Mouse (Mus musculus): ENCODE measurements around the gene Fgfr2.
A peak's percentile ranks its signal among the peaks of the same experiment; 100 is the strongest.
"Not testable (repeated sequence)": the region's sequence is repeated elsewhere in the genome, so short reads cannot be mapped to it uniquely, and the experiment has no call there.

Fgfr2 gene

DNA sequence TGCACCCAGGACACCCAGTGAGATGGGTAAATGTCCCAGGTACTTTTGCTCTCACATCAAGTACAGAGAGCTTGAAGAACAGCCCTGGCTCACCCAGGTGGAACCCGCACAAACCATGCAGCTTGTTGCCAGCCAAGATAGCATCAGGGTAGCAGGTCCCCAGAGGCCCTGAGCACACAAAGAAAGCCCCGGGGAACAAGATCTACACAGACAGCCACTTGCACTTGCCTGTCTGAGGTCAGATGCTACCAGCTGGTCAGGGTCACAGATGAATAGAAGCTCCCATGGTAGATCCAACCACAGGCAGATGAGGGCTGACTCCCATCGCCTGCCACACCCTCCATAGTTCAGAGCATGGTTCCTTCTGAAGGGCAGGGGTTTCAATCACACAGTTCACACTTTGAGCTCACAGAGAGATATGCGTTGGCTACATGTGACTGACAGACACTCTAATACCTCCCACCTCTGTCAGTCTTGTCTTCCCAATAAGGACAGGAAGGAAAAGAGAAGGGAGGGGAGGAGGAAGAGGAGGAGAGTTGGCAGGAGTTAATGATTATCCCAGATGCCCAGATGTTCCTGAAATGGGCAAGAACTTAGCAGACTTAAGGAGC is 642.3 kb downstream of the Fgfr2 start:
- DNase-seq: no peak

DNA sequence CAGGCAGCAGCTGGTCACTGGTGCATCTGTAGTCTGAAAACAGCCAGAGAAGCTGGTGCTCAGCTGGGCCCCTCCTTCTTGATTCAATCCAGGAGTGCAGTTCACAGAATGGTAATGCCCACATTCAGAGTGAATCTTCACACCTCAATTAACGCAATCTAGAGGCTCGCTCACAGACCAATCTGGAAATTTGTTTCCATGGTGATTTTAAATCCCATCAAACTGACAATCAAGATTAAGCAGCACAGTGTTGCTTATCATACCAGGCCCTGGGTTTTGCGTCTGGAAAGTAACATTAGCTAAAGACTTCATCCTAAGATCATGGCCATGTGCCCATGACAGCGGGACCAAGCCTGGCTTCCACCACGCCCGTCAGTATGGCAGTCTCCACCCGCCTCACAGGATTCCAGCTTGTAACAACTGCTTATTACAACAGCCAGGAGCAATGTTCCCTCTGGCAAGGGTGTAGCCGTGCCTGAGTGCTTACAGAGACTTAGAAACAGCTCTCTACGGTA is 644.8 kb downstream of the Fgfr2 start:
- peak; percentile 51 to 56 for DNase-seq

DNA sequence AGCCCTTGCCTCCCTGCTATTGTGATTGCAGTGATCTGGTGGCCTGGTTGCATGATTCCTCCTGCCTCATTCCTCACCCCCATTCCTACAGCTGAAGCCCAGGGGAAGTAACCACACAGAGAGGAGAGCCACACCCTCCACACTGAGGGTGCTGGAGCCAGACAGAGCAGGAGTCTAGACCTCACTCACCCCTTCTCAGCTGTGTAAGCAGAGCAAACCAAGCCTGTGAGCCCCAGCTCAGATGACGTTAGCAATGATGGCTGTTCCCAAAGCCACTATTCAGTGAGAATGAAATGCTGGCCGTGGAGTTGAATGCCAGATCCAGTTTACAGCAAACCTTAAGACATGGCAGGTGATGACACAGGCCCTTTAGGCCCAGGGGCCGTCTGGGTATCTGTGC is 645.4 kb downstream of the Fgfr2 start:
- no peak for DNase-seq

DNA sequence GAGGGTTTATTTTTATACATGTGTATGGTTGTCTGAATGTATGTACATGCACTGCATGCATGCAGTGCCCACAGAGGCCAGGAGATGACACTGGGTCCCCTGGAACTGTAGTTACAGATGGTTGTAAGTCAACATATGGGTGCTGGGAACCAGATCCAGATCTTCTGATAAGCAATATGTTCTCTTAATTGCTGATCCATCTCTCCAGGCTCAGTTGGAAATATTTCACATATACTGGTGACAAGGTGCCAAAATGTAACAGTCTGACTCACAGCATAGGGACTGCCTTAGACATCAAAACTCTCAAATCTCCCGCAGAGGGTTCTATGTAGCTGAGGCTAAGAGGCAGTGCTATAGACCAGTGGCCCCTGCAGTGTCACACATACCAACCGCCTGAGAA is 646.7 kb downstream of the Fgfr2 start:
- DNase-seq: no peak

DNA sequence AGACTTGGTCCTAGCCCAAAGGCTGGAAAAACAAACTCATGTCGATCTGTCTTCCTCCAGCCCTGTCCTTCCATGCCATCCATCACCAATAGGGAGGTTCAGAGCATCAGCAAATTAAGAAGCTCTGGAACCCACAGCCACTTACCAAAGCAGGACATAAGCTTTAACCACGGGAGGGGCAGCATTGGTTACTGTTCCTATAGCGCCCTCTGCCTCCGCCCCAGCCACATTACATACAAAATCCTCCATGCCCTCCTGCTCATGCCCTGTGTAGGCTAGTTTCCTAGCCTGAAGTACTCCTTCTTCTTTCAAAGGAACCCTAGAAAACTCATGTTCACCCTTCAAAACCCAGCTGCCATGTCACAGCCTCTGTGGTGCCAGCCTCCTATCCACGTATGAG is 648.1 kb downstream of the Fgfr2 start:
- peak; percentile 74 to 79 for DNase-seq

DNA sequence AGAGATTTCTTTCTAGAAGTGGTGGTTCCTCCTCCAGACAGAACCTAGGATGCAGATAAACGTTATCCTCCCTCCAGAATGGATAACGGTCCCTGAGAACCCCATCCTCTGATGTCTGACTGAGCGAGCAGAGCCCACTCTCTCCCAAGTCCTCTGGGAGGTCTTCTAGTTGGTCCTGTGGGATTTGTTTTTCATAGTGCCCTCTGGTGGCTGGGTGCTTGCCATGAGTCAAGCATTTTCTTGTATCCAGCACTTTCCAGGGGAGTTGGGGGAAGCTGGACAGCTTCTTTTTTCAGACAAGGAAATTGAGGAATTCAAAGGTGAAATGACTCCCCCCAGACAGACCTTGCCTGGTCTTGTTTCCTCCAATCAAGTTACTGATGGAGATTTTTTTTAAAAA is 651.8 kb downstream of the Fgfr2 start:
- DNase-seq: peak; percentile 38 to 50

DNA sequence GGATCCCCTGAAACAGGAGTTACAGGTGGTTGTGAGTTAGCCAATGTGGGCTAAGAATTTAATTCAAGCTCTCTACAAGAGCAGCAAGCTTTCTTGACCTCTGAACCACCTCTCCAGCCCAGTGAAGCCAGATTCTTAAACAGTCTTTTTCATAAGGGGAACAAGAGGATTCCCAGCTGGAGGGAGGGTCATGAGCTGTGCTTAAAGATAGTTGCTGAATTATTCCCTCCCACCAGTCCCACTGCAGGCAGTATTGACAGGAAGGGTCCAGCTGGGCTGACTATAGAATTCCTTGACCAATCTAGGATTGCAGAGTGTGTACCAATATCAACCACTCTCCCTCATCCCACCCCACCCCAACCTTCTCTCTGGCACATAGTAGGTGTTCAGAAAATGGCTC is 654.8 kb downstream of the Fgfr2 start:
- no peak for DNase-seq

DNA sequence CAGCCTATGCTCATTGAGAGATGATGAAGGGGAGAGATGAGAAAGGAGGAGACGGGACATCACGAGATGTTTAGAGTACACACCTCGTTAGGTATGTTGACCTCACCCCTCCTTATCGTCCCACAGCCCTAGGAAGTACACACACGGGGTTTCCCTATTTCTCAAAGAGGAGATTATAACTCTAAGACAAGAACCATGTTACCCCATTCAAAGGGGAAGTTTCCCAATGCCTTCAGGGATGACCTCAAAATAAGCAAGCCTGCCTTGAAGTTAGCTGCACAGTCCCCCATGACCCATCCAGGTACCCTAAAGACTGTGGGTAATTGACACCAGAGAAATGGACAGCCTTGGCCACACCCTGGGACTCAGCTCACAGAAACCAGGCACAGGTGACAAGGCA is 657.3 kb downstream of the Fgfr2 start:
- DNase-seq: no peak

DNA sequence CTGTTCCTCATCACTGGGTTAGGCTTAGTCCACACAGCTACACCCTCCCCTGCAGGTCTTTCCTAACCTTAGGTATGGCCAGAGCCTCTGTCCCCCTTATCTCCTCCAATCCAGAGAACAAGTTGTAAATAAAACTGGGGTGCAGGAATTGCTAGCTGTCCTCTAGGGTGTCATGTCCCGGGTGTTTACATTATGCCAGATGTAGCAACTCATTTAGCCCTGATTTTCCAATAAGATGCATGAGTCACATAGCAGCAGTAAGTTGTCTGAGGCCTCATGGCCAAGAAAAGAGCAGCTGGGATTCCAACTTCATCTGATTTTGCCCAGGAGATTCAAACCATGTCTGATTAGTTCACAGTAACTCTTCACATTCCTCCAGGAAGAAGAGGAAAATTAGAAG is 658.3 kb downstream of the Fgfr2 start:
- no peak for DNase-seq

DNA sequence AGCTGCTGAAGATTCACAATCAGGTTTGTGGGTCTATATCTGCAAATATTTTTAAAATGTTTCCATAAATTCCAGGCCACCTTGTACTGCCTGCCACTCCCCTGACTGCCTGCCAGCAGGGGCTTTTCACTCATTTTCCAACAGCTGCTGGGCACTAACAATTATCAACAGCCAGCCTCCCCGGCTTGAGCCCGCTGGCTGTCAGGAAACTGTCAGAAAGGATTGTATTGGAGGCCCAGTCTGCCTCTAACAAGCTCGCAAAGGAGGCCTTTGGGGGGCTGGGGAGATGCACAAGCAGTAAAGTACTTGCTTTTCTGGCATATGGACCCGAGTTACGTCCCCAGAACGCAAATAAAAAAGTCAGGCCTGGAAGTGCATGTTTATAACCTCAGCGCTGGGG is 664.7 kb downstream of the Fgfr2 start:
- DNase-seq: no peak

DNA sequence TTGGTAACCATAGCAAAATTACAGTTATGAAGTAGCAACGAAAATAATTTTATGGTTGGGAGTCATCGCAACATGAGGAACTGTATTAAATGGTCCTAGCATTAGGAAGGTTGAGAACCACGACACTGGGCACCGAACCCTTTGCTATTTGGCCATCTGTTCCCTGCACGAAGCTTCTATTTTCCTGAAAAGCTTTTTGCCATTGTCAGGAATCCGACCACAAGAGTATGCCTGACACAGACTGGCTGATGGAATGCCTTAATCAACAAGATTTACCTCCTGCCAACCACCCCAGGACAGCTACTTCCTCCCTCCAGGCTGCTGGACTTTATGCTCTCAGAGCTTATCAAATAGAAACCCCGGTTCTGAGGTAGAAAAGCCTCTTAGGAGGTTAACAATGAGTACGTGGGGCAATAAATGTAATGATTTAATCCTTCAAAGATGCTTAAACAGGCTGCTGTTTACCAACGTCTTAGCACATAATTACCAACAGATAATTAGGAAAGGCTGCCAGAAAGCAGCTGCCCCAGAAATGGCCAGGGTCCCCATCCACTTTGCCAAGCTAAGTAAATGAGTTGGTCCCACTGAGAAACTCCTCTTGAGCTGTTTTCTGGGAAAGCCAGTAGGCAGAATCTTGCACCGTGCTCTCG is 668.0 kb downstream of the Fgfr2 start:
- DNase-seq: no peak

DNA sequence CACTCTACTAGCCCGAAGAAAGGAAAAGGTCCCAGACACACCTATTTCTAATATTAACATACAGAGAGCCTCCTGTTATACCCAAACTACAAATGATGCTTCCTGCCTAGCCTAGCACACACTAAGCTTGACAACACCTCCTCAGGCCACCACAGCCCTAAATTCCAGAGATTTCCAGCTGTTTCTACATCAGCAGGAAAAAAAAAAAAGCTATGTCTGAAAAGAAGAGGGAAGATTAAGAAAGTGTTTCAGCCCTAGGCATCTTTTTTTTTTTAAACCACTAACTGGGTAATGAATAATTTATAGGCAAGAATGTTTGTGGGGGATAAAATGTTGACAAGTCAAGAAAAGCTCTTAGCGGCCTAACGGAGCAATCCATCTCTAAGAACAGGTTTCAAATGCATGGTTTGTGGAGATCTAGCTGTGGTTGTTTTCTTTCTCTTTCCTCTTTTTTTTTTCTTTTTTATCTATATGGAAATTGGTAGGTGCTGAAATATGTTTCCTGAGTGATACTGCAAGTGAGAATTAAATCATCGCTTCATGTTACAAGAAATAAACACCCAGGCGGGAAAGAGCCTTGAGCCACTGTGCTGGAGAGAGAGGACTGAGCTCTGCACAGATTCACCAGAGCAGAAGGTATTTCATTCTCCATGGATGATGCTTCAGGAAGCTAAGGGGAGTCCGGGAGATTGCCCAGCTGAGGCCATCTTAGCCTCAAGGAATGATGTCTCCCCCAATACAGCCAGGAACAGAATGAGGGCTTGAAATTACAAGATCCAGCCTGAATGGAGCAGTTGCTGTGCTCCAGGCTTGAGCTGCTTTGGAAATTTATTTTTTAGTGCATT is 673.0 kb downstream of the Fgfr2 start:
- no peak for DNase-seq

DNA sequence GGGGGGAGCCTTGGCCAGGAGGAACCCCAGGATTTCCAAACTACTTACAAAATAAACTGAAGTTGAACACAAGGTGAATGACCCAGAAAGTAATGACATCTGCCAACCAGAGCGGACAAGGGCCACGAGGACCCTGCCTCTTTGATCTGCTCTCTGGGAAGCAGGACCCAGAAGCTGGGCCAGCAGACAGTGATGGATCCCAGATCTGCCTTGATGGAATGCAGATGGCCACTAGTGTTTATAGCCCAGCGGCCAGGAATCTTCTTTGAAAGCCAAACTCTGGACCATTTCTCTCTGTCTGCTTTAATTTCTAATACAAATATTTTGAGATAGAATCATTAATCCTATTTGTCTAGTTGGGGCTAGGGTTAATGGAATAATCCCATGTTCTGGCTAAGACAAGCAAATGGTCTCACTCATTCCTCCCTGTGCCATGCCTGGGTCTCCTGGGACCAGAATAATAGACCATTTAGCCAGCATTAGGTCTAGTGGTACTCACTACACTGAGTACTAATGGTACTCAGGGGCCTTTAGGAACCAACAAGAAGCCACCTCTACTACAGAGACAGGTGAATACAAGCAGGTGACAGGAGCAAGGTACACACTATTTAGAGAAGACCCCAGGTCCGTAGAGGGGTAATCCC is 674.5 kb downstream of the Fgfr2 start:
- DNase-seq: no peak

DNA sequence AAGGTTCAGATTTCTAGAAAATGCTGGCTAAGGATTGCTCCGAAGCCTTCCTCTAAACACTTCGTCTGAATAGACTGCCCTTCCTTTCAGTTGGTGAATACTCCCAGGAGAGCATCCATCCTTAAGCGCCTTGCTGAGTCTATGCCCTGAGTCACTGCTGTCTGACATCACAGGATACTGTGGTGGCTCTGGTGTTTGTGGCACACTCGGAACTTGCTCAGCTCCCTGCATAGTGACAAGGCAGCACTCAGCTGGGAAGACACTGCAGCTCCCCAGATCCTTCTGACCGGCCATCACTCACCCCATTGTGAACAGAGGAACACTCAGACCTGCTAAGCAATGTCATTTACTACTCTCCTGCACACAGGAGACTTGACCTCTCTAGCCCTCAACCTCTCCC is 675.6 kb downstream of the Fgfr2 start:
- DNase-seq: no peak

DNA sequence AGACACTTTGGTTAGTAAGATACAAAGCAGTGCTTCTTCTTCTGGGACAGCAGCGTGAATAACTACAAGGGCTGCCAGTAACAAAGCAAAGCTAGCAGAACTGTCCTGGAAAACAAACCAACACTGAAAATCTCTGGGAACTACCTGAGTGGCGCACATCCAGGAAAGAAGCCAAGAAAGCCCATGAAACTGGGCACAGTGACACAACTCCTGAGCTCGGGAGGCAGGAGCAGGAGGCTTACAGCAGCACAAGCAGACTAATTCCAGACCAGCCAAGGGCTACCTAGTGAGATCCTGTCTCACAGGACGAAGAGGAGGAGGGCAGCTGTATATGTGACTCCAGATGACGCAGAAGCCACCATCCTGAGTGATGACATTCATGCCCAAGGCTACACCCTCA is 676.3 kb downstream of the Fgfr2 start:
- peak; percentile 63 to 75 for DNase-seq

DNA sequence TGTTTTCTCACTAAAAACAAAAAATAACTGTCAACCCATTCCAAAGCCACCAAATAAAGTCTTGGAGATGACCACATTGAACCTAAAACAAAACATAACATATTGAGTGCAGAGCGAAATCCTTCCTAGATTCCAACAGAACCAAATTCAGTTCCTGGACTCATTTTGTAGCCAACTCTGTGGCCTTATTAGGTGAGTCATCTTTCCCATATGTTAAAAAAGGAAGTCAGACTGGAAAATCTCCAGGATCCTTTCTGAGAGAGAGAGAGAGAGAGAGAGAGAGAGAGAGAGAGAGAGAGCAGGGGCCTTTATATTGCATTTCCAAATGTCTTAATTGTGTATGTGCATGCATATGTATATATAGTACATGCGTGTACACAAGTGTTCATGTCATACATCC is 678.9 kb downstream of the Fgfr2 start:
- DNase-seq: no peak

DNA sequence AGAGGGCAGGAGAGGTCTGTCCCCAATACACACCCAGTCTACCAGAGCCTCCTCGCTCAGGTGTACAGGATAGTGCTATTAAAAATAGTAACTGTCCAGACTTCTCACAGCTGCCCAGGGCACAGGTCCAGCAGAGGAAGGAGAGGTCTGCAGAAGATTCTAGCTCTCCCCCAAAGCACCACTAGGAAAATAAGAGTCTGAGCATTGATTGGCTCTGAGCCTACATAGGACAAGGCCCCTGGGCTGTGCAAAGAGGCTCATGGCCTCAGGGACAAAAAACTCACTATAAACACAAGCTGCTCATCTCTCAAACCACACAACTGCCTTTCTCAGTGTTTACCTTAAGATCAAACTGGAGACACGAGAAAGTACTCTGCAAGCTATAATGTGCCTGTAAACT is 679.4 kb downstream of the Fgfr2 start:
- no peak for DNase-seq

DNA sequence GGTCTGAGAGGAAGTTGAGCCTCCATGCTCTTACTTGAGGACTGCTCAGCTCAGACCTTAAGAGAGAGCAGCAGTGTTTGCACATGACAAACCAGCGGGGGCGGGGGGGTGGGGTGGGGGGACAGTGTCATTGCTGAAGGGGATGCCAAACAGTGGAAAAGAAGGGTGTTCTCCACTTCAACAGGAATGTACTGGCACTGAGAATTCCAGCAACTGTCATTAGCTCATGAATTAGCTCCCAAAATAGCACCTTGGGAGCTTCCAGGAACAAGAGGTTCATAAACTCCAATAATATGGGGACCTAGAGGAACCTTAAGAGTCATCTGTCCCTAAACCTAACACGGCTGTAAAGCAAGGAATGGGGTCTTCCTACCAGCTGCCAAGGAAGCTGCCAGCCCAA is 680.0 kb downstream of the Fgfr2 start:
- no peak for DNase-seq

DNA sequence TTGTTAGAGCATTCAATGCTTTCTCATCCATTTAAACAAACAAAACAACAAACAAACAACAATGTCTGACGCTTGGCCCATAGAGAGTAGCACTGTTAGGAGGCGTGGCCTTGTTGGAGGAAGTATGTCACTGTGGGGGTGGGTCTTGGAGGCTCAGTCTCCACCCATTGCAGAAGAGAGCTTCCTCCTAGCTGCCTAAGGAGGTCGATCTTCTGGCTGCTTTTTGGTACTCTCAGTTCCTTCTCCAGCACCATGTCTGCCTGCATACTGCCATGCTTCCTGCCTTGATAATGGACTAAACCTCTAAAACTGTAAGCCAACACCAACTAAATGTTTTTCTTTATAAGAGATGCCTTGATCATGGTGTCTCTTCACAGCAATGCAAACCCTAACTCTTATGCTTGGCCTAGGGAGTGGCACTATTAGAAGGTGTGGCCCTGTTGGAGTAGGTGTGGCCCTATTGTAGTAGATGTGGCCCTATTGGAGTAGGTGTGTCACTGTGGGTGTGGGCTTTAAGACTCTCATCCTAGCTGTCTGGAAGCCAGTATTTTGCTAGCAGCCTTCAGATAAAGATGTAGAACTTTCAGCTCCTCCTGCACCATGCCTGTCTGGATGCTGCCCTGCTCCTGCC is 680.9 kb downstream of the Fgfr2 start:
- not testable (repeated sequence) for DNase-seq

DNA sequence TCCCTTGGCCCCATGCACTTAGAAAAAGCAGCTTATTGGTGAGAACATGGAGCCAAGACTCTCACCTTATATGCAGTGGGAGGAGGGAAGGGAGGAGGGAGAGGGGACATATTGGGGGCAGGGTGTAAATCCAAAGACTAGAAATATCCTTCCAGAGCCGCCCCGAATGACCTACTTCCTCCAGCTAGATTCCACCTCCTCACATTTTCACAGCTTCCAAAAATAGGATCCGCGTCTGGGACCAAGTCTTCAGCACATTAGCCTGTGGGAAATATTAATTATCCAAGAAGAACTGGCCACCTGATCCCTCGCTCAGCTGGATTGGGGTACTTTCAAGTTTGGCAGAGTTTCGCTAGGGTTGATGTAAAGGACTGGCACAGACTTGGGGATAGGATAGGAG is 683.2 kb downstream of the Fgfr2 start:
- no peak for DNase-seq

DNA sequence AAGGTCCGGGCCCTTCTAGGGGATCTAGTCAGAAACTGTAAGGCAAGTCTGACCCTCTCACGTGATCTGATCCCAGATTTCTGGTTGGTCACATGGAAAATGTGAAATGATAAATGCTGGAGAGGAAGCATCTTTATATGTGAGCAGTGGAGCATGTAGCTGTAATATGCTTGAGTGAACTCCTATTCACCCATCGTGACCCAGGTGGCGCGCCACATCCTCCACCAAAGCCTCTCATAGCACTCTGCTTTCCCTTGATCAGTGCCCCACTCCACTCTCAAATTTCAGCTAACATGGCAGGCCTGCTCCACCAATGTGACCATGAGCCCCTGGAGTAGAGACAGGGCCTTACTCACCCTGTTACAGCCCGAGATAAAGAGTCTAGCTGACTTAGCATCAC is 685.1 kb downstream of the Fgfr2 start:
- DNase-seq: no peak

DNA sequence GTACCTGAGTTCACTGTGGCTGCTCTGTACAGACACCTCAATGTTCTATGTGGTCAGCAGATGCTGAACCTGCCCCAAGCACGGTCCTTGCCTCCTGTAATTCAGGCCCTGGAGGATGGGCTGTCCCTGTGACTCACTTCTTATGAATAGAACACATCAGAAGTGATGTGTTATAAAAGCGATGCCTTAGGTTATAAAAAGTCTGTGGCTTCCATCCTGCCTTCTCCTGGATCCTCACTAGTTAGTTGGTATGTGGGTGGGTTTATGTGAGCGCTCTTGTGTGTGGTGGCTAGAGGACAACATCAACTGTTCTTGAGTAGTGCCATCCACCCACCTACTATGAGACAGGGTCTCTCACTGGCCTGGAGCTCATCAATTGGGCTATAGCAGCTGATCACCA is 685.7 kb downstream of the Fgfr2 start:
- DNase-seq: no peak

DNA sequence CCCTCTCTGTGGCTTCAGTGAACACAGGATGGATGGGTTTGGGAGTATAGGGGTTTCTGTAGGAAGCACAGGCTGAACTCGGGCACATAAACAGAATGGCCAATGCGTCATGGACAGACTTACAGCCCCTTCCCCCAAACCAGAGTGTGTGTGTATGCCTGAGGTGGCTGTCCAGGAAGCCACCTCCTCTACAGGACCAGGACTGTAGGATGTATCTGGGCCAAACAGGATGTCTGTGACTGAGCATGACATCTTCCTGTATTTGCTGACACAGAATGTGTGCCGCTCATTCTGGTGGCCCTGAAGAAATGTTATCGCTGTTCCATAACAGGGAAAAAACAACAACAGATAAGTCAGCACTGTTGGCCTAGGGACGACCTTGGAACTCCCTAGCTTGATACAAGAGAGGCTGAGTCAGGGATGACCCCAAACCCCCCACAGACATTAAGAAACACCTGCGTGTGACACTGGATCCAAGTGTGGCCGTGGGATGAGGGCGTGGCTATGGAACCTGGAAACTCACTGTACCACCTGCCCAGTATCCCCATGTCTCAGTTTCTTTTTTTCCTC is 687.6 kb downstream of the Fgfr2 start:
- no peak for DNase-seq
